Mouse (Mus musculus) cerebellum, adult 9-11 months (tissue): ENCODE data around the gene Gm37419.

Experiments
- DNase-seq: peaks from one replicate; pipeline ENCODE4 v3.0.0; 2022

The Gm37419 gene

DNA sequence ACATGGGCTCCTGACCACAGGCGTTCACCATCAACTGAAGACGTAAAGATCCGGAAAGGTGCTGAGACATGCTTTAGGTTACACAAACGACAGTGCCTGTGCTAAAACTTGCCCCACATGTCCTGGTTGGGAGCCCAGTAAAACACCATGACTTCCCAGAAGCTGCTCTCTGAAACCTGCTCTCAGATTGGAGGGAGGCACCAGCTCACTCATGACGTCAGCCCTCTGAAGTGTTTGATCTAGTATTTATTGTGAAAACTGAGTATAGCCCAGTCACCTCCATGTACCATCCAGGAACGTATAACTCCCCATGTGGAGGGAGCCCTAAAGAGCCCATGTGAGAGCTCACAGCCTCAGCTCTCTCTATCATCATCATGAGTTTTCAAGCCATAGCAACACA lies 9.6 kb downstream of the Gm37419 start:
- no peak for DNase-seq

DNA sequence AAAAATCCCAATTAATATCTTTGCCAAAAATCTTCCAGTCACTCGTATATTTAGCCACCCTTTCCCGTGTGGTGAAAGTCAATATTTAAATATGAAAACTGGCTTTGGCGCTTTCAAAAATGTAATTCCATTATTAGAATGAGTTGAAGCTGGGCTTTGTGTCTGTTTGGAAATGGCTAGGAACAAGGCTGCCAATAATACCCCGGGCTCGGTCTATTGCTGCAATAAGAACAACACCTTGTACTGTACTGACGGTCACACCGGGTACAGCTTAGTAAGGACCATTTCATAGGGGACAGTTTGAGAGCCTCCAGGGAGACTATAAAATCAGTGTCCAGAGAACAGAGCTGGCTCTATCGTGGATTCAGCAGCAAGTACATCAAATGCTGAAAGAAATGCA lies 17.6 kb downstream of the Gm37419 start:
- DNase-seq = no peak

DNA sequence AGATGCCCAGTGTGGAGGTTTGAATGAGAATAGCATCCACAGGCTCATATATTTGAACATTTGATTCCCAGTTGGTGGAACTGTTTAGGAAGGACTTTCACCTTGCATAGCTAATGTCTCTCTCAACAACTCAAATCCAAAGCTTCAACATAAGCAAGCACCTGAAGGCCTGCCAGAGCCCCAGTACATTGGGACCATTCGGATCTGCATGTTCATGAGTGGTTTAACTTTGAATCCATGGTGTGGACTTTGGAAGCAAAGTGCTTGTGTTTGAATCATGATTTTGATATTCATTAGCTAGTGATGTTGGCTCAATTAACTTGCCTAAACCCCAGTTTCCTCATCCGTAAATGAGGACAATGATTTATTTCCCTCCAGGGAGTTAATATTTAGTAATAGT lies 21.6 kb downstream of the Gm37419 start:
- DNase-seq = no peak

DNA sequence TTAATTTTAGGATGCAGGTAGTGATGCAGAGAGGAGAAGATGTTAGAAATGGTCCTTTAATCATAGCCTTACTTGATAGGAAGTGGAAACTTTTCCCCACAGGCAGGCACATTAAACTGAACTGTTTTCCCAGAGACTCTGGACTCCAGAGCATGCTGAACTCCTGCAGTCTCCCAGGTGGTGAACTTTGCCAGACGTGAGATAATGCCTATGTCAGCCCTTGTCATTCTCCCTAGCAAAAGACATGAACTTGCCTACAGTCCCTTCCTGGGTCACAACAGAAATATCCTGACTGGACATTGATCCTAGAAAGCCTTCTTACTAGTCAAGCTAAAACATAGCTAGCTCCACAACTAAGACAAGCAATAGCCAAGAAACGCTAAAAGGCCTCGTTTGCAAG lies 23.0 kb downstream of the Gm37419 start:
- DNase-seq = no peak

DNA sequence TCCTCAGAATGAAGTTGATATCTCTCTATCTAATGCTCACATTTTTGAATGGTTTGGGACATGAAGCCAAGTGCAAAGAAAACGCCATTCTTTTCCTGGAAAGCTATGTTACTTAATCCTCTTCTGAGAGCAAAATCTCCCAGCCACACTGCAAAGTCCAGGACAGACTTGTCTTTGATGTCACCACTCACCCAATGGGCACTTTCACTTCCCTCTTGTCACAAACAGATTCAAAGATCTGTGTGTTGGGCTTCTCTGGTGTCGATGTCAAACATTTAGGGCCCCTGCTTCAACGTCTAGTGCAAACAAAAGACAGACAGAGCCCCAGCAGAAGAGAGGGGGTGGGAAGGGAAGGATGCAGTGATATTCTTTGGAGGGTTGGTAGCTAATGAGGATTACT lies 23.8 kb downstream of the Gm37419 start:
- DNase-seq = no peak

DNA sequence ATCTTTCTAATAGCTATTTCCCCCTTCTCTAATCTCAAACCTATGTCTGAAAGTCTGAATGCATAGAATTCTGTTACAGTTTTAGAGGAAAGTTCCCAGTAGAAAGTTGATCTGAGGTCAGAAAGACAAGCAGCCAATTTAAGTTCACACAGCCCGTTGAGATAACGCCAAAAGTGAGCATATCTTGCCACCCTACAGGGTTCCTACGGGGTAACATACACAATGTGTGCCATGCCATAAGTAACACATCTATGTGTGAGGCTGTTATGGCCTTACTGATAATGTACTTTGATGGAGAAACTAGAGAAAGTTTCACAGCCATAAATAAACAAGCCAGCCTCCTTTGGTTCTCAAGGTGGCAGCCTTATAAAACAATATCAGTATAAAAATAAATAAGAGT lies 26.1 kb downstream of the Gm37419 start:
- DNase-seq = no peak

DNA sequence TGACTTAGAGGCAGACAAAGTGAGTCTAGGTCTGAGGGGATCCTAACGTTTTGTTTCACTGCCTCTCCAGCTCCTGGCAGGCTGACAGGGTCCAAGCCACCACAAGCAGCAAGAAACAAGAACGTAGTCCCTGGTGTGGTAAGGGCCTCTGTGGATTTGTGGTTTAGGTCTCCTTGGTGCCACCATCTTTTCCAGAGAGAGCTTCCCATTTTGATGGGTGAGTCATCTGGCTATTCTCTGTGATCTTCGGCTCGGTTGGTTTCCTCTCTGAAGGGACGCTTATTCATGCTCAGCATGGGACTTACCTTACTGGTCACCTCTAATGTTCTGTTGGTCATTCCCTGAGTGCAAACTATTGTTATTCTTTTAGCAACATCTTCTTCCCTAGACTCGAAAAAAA lies 28.0 kb downstream of the Gm37419 start:
- DNase-seq = no peak

DNA sequence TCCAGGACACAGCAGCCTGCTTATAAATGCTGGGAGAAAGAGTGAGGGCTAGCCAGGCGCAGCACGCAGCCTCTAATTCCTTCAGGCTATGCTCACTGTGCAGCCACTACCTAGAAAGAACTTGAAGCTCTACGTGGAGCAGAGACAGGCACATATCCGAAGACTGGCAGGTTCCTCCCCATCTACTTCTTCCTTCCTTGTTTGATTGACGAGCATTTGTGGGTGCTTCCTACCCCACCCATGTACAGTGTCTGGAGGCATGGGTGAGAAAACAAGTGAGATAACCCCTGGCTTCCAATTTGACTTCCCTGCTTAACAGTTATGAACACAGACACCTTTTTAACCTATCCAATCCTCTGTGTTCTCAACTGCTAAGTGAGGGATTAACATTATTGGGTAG lies 28.5 kb downstream of the Gm37419 start:
- DNase-seq = no peak

DNA sequence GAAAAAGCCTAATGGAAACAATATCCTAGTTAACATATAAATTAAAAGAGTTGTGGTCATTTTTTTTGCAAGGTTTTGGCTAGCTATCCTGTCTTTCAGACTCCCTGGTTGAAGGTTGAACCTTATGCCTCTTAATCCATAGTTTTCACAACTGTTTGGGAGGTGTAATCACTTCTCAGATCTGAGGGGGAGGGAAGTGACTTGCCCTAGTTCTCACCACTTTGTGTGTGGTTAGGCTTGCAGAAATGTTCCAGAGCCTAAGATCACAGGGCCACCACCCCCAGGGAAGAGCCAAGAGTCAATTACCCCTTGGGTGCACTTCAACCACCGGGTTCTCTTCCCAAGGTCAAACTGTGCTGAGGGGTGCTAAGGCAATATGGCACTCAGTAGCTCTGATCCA lies 33.4 kb downstream of the Gm37419 start:
- DNase-seq = no peak

DNA sequence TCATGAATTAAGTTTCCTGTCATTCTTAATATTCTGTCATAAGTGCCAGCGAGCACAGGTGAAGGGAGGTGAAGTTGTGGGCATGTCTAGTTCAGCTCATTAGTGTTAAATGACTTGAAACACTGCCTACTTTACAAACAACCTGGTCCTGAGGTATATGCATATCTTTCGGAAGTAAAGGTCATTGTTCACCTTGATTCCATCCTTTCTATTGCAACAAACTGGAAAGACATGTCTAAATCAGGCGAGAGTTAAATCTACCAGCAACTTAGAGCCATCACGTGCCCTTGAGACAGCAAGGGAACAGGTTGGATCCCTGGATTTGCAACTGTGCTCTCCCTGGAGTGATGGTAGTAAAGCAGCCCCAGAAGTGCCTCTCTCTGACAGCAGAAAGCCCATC lies 34.3 kb downstream of the Gm37419 start:
- DNase-seq = no peak

DNA sequence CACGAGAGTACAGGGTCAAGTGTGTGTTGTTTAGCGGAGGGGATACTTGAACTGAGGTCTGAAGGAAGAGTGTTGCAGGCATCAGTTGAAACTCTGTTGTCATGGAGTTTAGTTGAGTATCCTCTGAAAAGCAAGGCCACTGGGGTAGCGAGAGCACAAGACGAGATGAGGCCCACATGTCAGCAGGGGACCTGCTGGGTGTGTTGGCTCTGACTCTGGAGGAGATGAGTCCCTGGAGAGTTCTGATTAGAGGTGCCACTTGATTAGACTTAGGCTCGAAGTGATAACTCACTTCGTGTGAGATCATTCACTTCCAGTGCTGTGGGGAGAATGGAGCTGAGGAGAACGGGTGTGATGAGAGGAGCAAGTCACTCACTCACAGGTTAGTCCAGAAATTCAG lies 37.2 kb downstream of the Gm37419 start:
- DNase-seq = no peak

DNA sequence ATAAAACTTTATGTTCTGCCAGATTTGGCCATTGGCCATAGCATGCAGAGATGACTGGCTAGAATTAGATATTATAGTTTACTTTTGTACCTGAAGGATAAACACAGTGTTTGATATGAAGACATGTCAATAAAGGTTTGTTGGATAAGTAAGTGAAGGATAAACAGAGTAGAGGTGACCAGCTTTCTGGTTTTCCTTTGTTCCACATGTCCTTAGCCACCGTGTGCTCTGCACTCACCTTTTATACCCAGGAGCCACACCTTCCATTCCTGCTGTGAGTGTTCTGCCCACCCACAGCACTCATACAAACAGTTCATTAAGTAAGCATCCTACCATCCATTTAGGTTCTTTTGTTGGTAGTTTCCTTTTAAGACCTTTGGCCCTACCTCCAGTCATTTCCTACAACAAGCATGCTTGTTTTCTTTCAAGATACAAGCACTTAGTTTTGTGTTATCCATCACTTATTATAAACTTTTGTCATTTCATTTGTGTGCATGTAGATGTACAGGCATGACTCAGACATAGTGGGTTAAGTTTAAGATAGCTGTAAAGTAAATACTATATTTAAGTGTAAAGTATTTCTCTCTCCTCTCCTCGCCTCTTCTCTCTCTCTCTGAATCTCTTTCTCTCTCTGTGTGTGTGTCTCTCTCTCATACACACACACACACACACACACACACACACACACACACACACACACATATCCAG lies 41.8 kb downstream of the Gm37419 start:
- DNase-seq = no peak

DNA sequence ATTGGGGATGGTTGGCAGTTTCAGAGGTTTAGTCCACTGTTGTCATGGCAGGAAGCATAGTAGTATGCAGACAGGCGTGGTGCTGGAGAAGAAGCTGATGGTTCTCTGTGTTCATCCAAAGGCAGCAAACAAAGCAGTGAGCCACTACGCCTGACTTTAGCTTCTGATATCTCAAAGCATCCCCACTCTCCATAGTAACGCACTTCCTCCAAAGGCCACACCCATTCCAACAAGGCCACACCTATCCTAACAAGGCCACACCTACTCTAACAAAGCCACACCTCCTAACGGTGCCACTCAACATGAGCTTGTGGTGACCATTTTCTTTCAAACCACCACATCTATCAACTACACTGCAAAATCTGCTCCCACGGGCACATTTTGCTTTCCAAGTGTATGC lies 45.0 kb downstream of the Gm37419 start:
- no peak for DNase-seq

DNA sequence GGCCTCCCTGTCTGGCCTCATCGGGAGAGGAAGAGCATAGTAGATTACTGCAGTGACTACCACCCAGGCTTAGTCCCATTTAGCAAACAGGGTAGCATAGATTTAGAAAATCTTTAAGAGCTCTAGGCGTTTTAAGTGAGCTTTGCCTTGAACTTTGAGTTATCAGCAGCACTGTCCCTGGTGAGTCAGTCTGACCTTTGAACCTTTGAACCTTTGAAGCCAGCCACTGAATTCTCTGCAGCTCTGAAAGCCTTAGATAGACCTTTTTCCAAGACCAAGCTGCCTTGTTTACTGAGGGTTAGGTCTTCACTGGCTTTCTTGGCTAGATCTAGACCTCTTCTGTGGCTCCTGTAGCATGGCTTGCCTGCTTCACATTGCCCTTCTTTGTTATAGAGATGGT lies 46.2 kb downstream of the Gm37419 start:
- DNase-seq = no peak

DNA sequence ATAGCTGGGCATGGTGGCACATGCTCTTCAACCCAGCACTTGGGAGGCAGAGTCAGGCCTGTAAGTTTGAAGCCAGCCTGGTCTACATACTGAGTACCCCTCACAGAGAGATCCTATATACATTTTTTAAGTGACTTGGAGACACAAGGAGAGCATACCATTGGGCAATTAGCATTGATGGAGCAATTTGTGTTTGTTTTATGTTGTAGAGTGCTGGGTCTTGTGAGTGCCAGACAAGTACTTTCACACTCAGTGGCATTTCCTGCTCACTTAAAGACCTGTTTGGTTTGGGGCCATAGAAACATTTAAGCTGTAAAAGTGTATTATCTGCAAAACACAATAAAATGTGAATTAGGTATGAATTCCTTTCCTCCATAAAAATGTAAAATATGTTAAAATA lies 47.5 kb downstream of the Gm37419 start:
- no peak for DNase-seq

DNA sequence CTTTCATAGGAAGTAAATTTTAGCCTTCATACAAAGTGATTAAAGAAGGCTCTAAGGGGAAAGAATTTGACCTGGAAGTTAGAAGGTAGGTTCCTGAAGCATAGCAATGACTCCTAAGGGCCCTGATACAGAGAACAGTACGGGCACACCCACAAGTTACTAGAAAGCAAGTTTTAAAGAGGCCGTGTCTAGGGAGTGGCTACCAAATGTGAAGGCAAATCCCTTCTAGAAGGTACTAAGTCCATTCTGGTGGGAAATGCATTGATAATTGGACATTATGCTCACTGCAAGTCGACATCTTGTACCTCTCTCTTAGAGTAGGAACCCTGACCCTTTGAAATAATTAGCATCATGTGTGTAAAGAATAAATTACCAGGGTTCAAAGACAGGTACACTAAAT lies 48.1 kb downstream of the Gm37419 start:
- no peak for DNase-seq
